Mouse (Mus musculus): ENCODE measurements around the gene Wdr4. TPM values are rescaled to one million over a fixed set of nuclear protein-coding genes. Genes with fewer than 3 reads are reported as not detected.

Gene Wdr4
- polyA plus RNA-seq, 1 experiment, result 24.9 TPM

- Histone ChIP-seq H3K27me3 (ENCODE audit: control insufficient read depth, insufficient read depth, low read length) (no peaks in the 10 kb centered on the region), H3K27ac (ENCODE audit: insufficient read depth, low read length) (no peak overlapping the region), H3K4me1 (ENCODE audit: control insufficient read depth, insufficient read depth, insufficient read length) (no peaks in the 10 kb centered on the region), H3K36me3 (ENCODE audit: control insufficient read depth, insufficient read depth, low read length) (no peaks in the 10 kb centered on the region), H3K4me3 (ENCODE audit: extremely low read depth, insufficient read depth, insufficient read length) (no peak overlapping the region)
- WGBS, result 50% methylated on average over 8 of the region's 8 CpGs
- no peak for DNase-seq (ENCODE audit: low read depth in 1 of 2, low spot score in 2 of 2)
- TF ChIP-seq CTCF (IDR thresholded peaks at IDR 0.05; ENCODE audit: extremely low read depth, insufficient read depth, insufficient read length, insufficient replicate concordance), result no peak
- no peak for TF ChIP-seq POLR2A (IDR thresholded peaks at IDR 0.05; ENCODE audit: low read depth, low read length)
Measured at GRCm38 (mm10) chr17:31451179-31451708, 68.5 kb downstream of the Wdr4 start.

GRCm38 (mm10) chr17:31450206-31450605, 69.6 kb downstream of the Wdr4 start:
- TF ChIP-seq POLR2A (IDR thresholded peaks at IDR 0.05; ENCODE audit: low read depth, low read length) (no peak), CTCF (IDR thresholded peaks at IDR 0.05; ENCODE audit: extremely low read depth, insufficient read depth, insufficient read length, insufficient replicate concordance) (no peak)
- WGBS, result 62% methylated on average over 3 of the region's 3 CpGs

GRCm38 (mm10) chr17:31448519-31448918, 71.3 kb downstream of the Wdr4 start:
- WGBS, result 31% methylated on average over 1 of the region's 1 CpGs
- Histone ChIP-seq H3K4me3 (ENCODE audit: extremely low read depth, insufficient read depth, insufficient read length) (no peak overlapping the region), H3K27me3 (ENCODE audit: control insufficient read depth, insufficient read depth, low read length) (no peaks in the 10 kb centered on the region), H3K36me3 (ENCODE audit: control insufficient read depth, insufficient read depth, low read length) (no peaks in the 10 kb centered on the region), H3K4me1 (ENCODE audit: control insufficient read depth, insufficient read depth, insufficient read length) (no peaks in the 10 kb centered on the region), H3K27ac (ENCODE audit: insufficient read depth, low read length) (no peak overlapping the region)
- no peak for DNase-seq (ENCODE audit: low read depth in 1 of 2, low spot score in 2 of 2)
- TF ChIP-seq POLR2A (IDR thresholded peaks at IDR 0.05; ENCODE audit: low read depth, low read length) (no peak), CTCF (IDR thresholded peaks at IDR 0.05; ENCODE audit: extremely low read depth, insufficient read depth, insufficient read length, insufficient replicate concordance) (no peak)

More at GRCm38 (mm10) chr17:31450206-31450605, 69.6 kb downstream of the Wdr4 start:
- DNase-seq (ENCODE audit: low read depth in 1 of 2, low spot score in 2 of 2), result no peak
- Histone ChIP-seq H3K27me3 (ENCODE audit: control insufficient read depth, insufficient read depth, low read length) (no peaks in the 10 kb centered on the region), H3K4me3 (ENCODE audit: extremely low read depth, insufficient read depth, insufficient read length) (no peak overlapping the region), H3K36me3 (ENCODE audit: control insufficient read depth, insufficient read depth, low read length) (no peaks in the 10 kb centered on the region), H3K4me1 (ENCODE audit: control insufficient read depth, insufficient read depth, insufficient read length) (no peaks in the 10 kb centered on the region), H3K27ac (ENCODE audit: insufficient read depth, low read length) (no peak overlapping the region)

- no peaks in the 10 kb centered on the region for H3K27me3 ChIP-seq (ENCODE audit: control insufficient read depth, insufficient read depth, low read length)
- TF ChIP-seq POLR2A (IDR thresholded peaks at IDR 0.05; ENCODE audit: low read depth, low read length) (no peak), CTCF (IDR thresholded peaks at IDR 0.05; ENCODE audit: extremely low read depth, insufficient read depth, insufficient read length, insufficient replicate concordance) (no peak)
- no peaks in the 10 kb centered on the region for H3K36me3 ChIP-seq (ENCODE audit: control insufficient read depth, insufficient read depth, low read length)
- DNase-seq (ENCODE audit: low read depth in 1 of 2, low spot score in 2 of 2), result no peak
- H3K4me1 ChIP-seq (ENCODE audit: control insufficient read depth, insufficient read depth, insufficient read length), result no peaks in the 10 kb centered on the region
- no peak overlapping the region for H3K4me3 ChIP-seq (ENCODE audit: extremely low read depth, insufficient read depth, insufficient read length)
- WGBS, result 38% methylated on average over 5 of the region's 5 CpGs
- no peak overlapping the region for H3K27ac ChIP-seq (ENCODE audit: insufficient read depth, low read length)
Measured at GRCm38 (mm10) chr17:31447766-31448165, 72.0 kb downstream of the Wdr4 start.

GRCm38 (mm10) chr17:31445061-31445731, 74.6 kb downstream of the Wdr4 start:
- H3K27me3 ChIP-seq (ENCODE audit: control insufficient read depth, insufficient read depth, low read length), result no peaks in the 10 kb centered on the region
- H3K4me3 ChIP-seq (ENCODE audit: extremely low read depth, insufficient read depth, insufficient read length), result no peak overlapping the region
- DNase-seq (ENCODE audit: low read depth in 1 of 2, low spot score in 2 of 2), result no peak
- WGBS, result 65% methylated on average over 7 of the region's 7 CpGs
- H3K36me3 ChIP-seq (ENCODE audit: control insufficient read depth, insufficient read depth, low read length), result no peaks in the 10 kb centered on the region
- no peak overlapping the region for H3K27ac ChIP-seq (ENCODE audit: insufficient read depth, low read length)
- TF ChIP-seq POLR2A (IDR thresholded peaks at IDR 0.05; ENCODE audit: low read depth, low read length), result no peak
- no peak for TF ChIP-seq CTCF (IDR thresholded peaks at IDR 0.05; ENCODE audit: extremely low read depth, insufficient read depth, insufficient read length, insufficient replicate concordance)
- peaks cover 3% of the 10 kb centered on the region; the same call in 1 of the 2 replicates for H3K4me1 ChIP-seq (ENCODE audit: control insufficient read depth, insufficient read depth, insufficient read length)

Other genes starting within 250 kb of the Wdr4 start
- gene Rsph1, start 242.6 kb downstream of the Wdr4 start, polyA plus RNA-seq (2012; rRNA removed), result 0.08 and 0.13 TPM in 2 replicates
- gene Slc37a1, start 233.2 kb downstream of the Wdr4 start, polyA plus RNA-seq (2012; rRNA removed), result 26.2 and 33.4 TPM in 2 replicates
- 0.77 and 1.3 TPM in 2 replicates for gene Pde9a, start 133.8 kb downstream of the Wdr4 start, polyA plus RNA-seq (2012; rRNA removed)
- gene Ndufv3, start 135 bp upstream of the Wdr4 start, polyA plus RNA-seq (2012; rRNA removed), result 42.7 and 54.3 TPM in 2 replicates
- 18.9 and 28.2 TPM in 2 replicates for gene Pknox1, start 44.8 kb upstream of the Wdr4 start, polyA plus RNA-seq (2012; rRNA removed)
- gene Cbs, start 117.3 kb upstream of the Wdr4 start, polyA plus RNA-seq (2012; rRNA removed), result 7.4 and 9.4 TPM in 2 replicates
- gene U2af1, start 138.9 kb upstream of the Wdr4 start, polyA plus RNA-seq (2012; rRNA removed), result 32.4 and 36.2 TPM in 2 replicates
- 0.54 and 0.82 TPM in 2 replicates for gene Cryaa, start 157.8 kb upstream of the Wdr4 start, polyA plus RNA-seq (2012; rRNA removed)

All from spleen, adult 2 months (tissue).